Mouse (Mus musculus) brain, embryonic 14.5 days (tissue): ENCODE results near the gene Ino80. TPM values are rescaled to one million over a fixed set of nuclear protein-coding genes. Genes with fewer than 3 reads are reported as not detected.

Experiments
- DNase-seq: peaks from one replicate; pipeline ENCODE4 v3.0.0-alpha.2; 2011; ENCODE audit warnings: low read depth
- CTCF ChIP-seq: fragments of 200-500 bp; IDR thresholded peaks from 2 replicates; pipeline ENCODE4 v1.5.1; 2012; ENCODE audit warnings: inconsistent platforms, mild to moderate bottlenecking, moderate library complexity, borderline replicate concordance; ENCODE audit not compliant: insufficient read depth, insufficient read length; ENCODE audit errors: extremely low read depth
- POLR2A ChIP-seq: fragments of 200-500 bp; IDR thresholded peaks from 2 replicates; pipeline ENCODE4 v1.6.1; 2012; ENCODE audit warnings: mild to moderate bottlenecking, inconsistent platforms, borderline replicate concordance; ENCODE audit not compliant: poor library complexity, insufficient read depth, insufficient read length, severe bottlenecking; ENCODE audit errors: extremely low read depth
- polyA plus RNA-seq: library from polyadenylated mRNA; depleted of rRNA; stranded (reverse); fragments of >200 nt; gene quantifications from 2 replicates; pipeline ENCODE4 v1.2.3, GENCODE M21; 2012

Ino80 gene
- polyA plus RNA-seq, 1 experiment, result 15.2 TPM

GRCm38 (mm10) chr2:119491953-119492352, 14.5 kb upstream of the Ino80 start:
- DNase-seq, result no peak
- TF ChIP-seq POLR2A, result no peak
- no peak for TF ChIP-seq CTCF

GRCm38 (mm10) chr2:119486488-119486887, 9.0 kb upstream of the Ino80 start:
- TF ChIP-seq CTCF, result no peak
- TF ChIP-seq POLR2A, result no peak
- no peak for DNase-seq

DNA sequence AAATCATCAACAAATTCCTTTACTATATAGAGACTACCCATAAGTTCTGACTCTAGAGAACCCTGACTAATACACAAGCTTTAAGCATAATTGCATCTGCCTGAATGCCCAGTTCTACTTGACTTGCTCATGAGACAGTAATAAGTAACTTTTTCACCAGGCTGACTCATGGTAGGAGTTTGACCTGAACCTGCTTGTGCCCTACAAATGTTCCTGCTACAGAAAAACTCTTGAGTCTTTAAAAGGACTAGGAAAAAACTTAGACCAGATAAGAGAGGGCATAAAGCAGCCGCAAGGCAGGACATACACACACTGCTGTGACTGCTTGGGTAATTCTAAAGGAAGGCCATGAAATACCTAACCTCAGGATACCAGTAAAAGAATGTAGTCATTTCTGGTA, 4.8 kb upstream of the Ino80 start:
- TF ChIP-seq CTCF, result no peak
- TF ChIP-seq POLR2A, result no peak
- DNase-seq, result no peak

DNA sequence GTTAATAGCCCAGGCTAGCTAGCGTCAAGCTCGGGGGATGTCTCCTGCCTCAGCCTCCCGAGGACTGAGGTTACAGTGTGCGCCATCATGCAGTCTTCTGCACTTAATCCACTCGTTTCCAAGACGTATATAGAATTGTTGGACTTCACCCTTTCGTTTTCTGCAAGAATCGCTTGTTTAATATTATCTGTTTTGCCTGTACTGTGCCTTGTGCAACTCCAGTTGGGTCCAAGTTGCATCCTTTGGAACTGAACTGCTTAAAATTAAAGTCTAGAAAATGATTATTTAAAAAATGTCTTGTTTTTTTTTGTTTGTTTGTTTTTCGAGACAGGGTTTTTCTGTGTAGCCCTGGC, 886 bp upstream of the Ino80 start:
- no peak for TF ChIP-seq POLR2A
- DNase-seq, result no peak

DNA sequence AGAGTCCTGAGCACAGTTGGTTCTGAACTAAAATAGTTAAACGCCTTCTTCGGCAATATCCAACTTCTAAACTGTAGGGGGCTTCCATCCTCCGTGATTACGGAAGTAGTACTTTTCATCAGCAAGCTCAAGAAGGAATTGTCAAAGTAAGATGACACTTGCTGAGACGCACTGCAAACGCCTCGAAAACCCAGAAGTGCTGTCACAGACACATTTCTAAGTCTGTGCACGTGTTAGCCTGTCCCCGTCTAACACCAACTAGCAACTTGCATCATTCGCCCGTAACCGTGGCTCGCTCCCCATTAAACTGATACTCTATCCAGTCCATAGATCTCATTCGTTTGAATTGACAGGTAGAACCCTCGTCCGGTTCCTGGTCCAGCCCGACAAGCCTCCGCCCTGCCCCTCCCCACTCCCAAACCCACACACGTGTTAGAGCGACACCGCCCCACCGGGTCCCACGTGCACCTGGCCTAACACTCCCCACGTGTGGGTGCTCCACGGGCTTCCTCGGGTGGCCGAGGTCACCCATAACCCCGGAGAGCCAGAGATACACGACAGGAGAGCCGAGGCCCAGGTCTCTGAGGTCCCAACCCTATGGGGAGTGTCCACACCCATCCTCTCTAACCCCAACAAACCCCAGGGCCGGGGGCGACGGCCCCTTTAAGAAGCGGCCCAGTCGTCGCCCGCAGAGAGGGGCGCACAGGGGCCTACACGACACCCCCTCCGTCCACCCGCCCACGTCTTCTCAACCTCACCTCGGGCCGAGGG, 681 bp downstream of the Ino80 start:
- TF ChIP-seq CTCF (peak; percentile 13; the same call in 1 of the 2 replicates), POLR2A (no peak)
- DNase-seq, result peak; percentile 73

GRCm38 (mm10) chr2:119476166-119476565, 1.3 kb downstream of the Ino80 start:
- DNase-seq, result no peak
- TF ChIP-seq POLR2A (no peak), CTCF (no peak)

DNA sequence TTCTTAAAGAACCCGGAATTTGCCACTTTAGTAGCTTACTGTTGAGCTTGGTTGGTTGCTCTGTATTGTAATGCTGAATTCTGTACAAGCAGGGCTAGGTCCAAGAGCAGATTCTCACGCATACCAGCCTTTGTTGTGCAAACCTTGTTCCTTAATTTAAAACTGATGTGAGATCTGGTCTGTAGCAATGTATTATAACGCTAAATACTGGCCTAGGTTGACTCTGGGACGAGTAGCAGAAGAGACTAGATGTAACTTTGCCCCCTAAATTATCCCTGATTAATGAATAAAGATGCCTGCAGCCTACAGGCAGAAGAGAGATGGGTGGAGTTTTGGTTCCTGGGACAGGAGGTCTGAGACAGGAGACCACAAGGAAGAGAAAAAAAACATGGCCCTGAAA, 13.5 kb downstream of the Ino80 start:
- DNase-seq, result no peak
- TF ChIP-seq POLR2A, result no peak
- no peak for TF ChIP-seq CTCF

- DNase-seq, result no peak
- no peak for TF ChIP-seq CTCF
- TF ChIP-seq POLR2A, result no peak
Observed at GRCm38 (mm10) chr2:119463114-119463775, 14.2 kb downstream of the Ino80 start.

DNA sequence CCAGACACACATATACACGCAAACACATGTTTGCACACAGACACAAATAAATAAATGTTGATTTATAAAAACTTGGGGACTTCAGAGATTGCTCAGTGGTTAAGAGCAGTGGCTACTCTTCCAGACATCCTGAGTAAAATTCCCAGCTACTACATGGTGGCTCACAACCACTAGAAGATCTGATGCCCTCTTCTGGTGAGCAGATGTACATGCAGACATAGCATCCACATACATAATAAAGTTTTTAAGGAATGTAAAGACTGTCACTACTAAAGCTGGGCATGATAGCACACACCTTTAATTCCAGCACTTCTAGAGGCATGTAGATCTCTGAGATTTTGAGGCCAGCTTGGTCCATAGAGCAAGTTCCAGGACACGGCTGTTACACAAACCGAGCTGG, 16.5 kb downstream of the Ino80 start:
- DNase-seq, result no peak
- TF ChIP-seq CTCF (no peak), POLR2A (no peak)

GRCm38 (mm10) chr2:119454558-119454957, 22.9 kb downstream of the Ino80 start:
- no peak for DNase-seq
- TF ChIP-seq POLR2A (no peak), CTCF (no peak)

- peak; percentile 68 for DNase-seq
- TF ChIP-seq POLR2A, result no peak
- TF ChIP-seq CTCF, result peak; percentile 72; the same call in 1 of the 2 replicates
Observed at GRCm38 (mm10) chr2:119436988-119437387, 40.5 kb downstream of the Ino80 start.

GRCm38 (mm10) chr2:119436467-119436866, 41.0 kb downstream of the Ino80 start:
- TF ChIP-seq CTCF, result no peak
- no peak for TF ChIP-seq POLR2A
- no peak for DNase-seq
